Mouse (Mus musculus): ENCODE measurements around the gene Slco3a1.

GRCm38 (mm10) chr7:74361677-74362076 is 192.9 kb downstream of the Slco3a1 start:
- no peak for TF ChIP-seq CTCF (IDR thresholded peaks at IDR 0.05; ENCODE audit: low read depth, low read length)
- TF ChIP-seq POLR2A (IDR thresholded peaks at IDR 0.05; ENCODE audit: insufficient read depth, low read length) = no peak

Data from ES-Bruce4 (cell line).